Mouse (Mus musculus): Measurements from ENCODE around the gene Mea1. TPM values are rescaled to one million over a fixed set of nuclear protein-coding genes. Genes with fewer than 3 reads are reported as not detected.

Mea1 gene
- total and polyA plus RNA-seq, 2 experiments from 2014 or later = 124 to 280 TPM

DNA sequence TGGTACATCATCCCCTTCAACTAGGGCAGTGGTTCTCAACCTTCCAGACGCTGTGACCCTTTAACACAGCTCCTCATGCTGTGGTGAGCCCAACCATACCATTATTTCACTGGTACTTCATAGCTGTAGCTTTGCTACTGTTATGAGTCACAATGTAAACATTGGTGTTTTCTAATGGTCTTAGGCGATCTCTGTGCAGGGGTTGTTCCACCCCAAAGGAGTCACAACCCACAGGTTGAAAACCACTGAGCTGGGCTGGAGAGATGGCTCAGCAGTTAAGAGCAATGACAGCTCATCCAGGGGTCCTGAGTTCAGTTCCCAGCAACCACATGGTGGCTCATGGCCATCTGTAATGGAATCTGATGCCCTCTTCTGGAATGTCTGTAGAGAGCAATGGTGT lies 12.8 kb downstream of the Mea1 start:
- Histone ChIP-seq H3K27ac (ENCODE audit: low read depth, low read length) (no peak overlapping the region), H3K27me3 (ENCODE audit: insufficient read depth, low read length) (no peaks in the 10 kb centered on the region), H3K9me3 (ENCODE audit: low read length) (no peaks in the 10 kb centered on the region), H3K4me1 (ENCODE audit: insufficient read depth) (no peaks in the 10 kb centered on the region), H3K9ac (no peak overlapping the region), H3K4me3 (ENCODE audit: low read depth, low read length) (no peak overlapping the region), H3K36me3 (ENCODE audit: insufficient read depth) (peaks cover 14% of the 10 kb centered on the region), H3K4me2 (ENCODE audit: low read depth) (no peak overlapping the region)
- DNase-seq (no peak), ATAC-seq (no peak)
- 97% methylated on average over 2 of the region's 2 CpGs for WGBS
- no peak for TF ChIP-seq CTCF (IDR thresholded peaks at IDR 0.05; ENCODE audit: low read depth)

DNA sequence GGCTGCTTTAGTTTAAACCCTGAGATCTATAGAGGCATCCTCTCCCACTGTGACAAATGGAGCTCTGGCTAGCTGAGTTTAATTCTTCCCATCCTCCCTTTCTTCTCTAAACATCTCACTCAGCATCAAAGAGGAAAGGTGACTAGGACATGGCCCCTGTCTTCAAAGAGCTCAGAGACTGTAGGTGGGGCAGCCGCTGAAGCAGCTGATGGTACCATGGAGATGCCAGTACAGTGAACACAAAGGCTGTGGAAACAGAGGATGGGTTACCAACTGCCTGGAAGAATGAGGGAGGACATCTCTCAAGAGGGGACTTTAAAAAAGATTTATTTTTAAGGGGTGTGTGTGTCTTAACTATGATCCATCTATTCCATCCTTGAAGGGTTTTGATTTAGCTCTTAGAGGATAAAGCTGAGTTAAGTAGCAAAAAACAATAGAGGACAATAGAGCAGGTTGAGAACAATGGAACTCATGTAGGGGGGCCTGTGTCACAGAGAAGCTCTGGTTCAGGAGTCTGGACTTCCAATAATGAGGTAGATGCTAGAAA lies 16.0 kb downstream of the Mea1 start:
- peaks cover 16% of the 10 kb centered on the region for H3K36me3 ChIP-seq (ENCODE audit: insufficient read depth)
- no peaks in the 10 kb centered on the region for H3K9me3 ChIP-seq (ENCODE audit: low read length)
- 74% methylated on average over 1 of the region's 1 CpGs for WGBS
- DNase-seq (no peak), ATAC-seq (no peak)
- no peak overlapping the region for H3K4me3 ChIP-seq (ENCODE audit: low read depth, low read length)
- no peaks in the 10 kb centered on the region for H3K4me1 ChIP-seq (ENCODE audit: insufficient read depth)
- no peak overlapping the region for H3K9ac ChIP-seq
- H3K27ac ChIP-seq (ENCODE audit: low read depth, low read length) = no peak overlapping the region
- TF ChIP-seq CTCF (IDR thresholded peaks at IDR 0.05; ENCODE audit: low read depth) = no peak
- no peaks in the 10 kb centered on the region for H3K27me3 ChIP-seq (ENCODE audit: insufficient read depth, low read length)
- H3K4me2 ChIP-seq (ENCODE audit: low read depth) = no peak overlapping the region

DNA sequence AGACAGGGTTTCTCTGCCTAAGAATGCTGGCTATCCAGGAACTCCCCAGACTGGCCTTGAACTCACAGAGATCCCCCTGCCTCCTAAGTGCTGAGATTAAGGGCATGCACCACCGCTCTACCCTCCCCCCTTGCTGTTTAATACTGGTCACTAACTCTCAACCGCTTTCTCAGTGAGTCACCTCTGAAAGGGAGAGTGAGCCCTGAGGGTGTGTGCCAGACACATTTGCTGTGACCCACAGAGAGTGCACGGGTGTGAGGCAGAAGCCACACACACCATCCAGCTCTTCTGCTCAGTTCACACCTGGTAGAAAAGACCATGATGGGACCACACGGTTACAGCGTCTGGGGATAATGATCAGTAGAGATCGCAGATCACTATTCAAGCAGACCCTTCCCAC lies 19.9 kb downstream of the Mea1 start:
- Histone ChIP-seq H3K4me1 (ENCODE audit: insufficient read depth) (peaks cover 6% of the 10 kb centered on the region), H3K9ac (no peak overlapping the region), H3K4me3 (ENCODE audit: low read depth, low read length) (no peak overlapping the region), H3K27ac (ENCODE audit: low read depth, low read length) (no peak overlapping the region), H3K4me2 (ENCODE audit: low read depth) (no peak overlapping the region), H3K9me3 (ENCODE audit: low read length) (no peaks in the 10 kb centered on the region), H3K27me3 (ENCODE audit: insufficient read depth, low read length) (no peaks in the 10 kb centered on the region), H3K36me3 (ENCODE audit: insufficient read depth) (peaks cover 13% of the 10 kb centered on the region)
- no peak for ATAC-seq
- DNase-seq = no peak
- TF ChIP-seq CTCF (IDR thresholded peaks at IDR 0.05; ENCODE audit: low read depth) = no peak
- WGBS = 91% methylated on average over 6 of the region's 6 CpGs

DNA sequence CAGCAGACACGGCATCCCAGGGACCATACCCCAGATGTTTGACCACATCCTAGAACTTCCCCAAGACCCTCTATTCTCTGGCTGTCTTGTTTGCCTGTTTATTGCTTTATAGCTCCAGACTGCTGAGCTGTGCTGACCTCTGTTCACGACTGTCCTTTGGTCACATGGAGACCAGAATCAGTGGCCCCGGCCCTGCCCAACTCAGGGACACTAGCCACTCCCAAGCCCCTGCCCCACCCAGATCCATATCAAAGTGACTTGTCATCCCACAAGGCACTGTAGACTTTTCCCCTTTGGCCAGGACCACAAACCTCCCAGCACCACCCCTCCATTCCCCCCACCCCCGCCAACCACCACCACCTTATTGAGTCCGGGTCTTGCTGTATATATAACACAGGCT lies 20.7 kb downstream of the Mea1 start:
- WGBS = 90% methylated on average over 5 of the region's 5 CpGs
- H3K9me3 ChIP-seq (ENCODE audit: low read length) = no peaks in the 10 kb centered on the region
- no peak overlapping the region for H3K4me3 ChIP-seq (ENCODE audit: low read depth, low read length)
- no peak for TF ChIP-seq CTCF (IDR thresholded peaks at IDR 0.05; ENCODE audit: low read depth)
- H3K36me3 ChIP-seq (ENCODE audit: insufficient read depth) = peaks cover 13% of the 10 kb centered on the region
- no peak for DNase-seq
- H3K27ac ChIP-seq (ENCODE audit: low read depth, low read length) = no peak overlapping the region
- no peak for ATAC-seq
- H3K4me2 ChIP-seq (ENCODE audit: low read depth) = no peak overlapping the region
- peaks cover 12% of the 10 kb centered on the region for H3K4me1 ChIP-seq (ENCODE audit: insufficient read depth)
- H3K27me3 ChIP-seq (ENCODE audit: insufficient read depth, low read length) = no peaks in the 10 kb centered on the region
- H3K9ac ChIP-seq = no peak overlapping the region

DNA sequence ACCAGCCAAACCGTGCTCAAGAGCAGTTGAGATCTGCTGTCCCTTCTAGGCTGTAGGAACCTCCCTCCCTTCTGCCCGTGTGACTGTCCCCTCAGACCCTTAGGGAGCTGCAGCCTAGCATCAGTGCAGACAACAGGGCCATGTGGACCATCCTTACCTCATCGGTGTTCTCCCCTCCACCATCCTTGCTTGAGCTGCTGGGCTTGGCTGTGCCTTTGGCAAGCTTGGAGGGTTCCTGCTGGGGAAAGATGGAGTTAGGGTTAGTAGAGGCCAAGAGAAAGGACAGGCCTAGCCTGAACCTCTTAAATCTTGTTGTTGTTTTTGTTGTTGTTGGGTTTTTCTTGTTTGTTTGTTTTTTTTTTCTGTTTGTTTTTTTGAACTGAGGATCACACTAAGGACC lies 21.3 kb downstream of the Mea1 start:
- Histone ChIP-seq H3K4me2 (ENCODE audit: low read depth) (no peak overlapping the region), H3K27ac (ENCODE audit: low read depth, low read length) (no peak overlapping the region), H3K4me1 (ENCODE audit: insufficient read depth) (peaks cover 12% of the 10 kb centered on the region), H3K27me3 (ENCODE audit: insufficient read depth, low read length) (no peaks in the 10 kb centered on the region), H3K36me3 (ENCODE audit: insufficient read depth) (peaks cover 13% of the 10 kb centered on the region), H3K4me3 (ENCODE audit: low read depth, low read length) (no peak overlapping the region), H3K9me3 (ENCODE audit: low read length) (no peaks in the 10 kb centered on the region), H3K9ac (no peak overlapping the region)
- DNase-seq = no peak
- no peak for ATAC-seq
- 99% methylated on average over 3 of the region's 3 CpGs for WGBS
- no peak for TF ChIP-seq CTCF (IDR thresholded peaks at IDR 0.05; ENCODE audit: low read depth)

DNA sequence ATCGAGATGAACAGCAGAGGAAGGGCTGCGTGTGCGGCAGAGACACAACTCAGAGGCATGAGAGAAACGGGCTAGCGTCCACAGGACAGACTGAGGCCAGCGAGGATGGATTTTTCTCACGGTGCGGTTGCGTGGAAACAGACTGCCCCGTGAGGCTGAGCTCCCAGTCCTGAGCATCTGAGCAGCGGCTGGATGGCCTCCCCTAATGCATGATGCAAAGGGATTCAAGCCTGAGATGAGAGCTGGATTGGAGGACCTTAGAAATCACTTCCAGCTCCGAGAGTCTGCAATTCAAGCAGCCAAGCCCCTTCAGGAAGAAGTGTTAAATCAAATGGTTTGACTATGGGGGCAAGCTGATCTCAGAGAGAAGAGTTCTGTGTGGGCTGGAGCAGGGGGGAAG lies 22.9 kb downstream of the Mea1 start:
- WGBS = 72% methylated on average over 12 of the region's 12 CpGs
- DNase-seq (no peak), ATAC-seq (no peak)
- H3K9me3 ChIP-seq (ENCODE audit: low read length) = no peaks in the 10 kb centered on the region
- peak overlapping the region; percentile 5; the same call in 1 of the 2 replicates for H3K4me2 ChIP-seq (ENCODE audit: low read depth)
- H3K36me3 ChIP-seq (ENCODE audit: insufficient read depth) = peaks cover 13% of the 10 kb centered on the region
- no peak for TF ChIP-seq CTCF (IDR thresholded peaks at IDR 0.05; ENCODE audit: low read depth)
- H3K27me3 ChIP-seq (ENCODE audit: insufficient read depth, low read length) = no peaks in the 10 kb centered on the region
- H3K9ac ChIP-seq = 0 out of 2 replicates have a peak overlapping the region, but pooled peaks have one; percentile 28
- peaks cover 12% of the 10 kb centered on the region for H3K4me1 ChIP-seq (ENCODE audit: insufficient read depth)
- H3K27ac ChIP-seq (ENCODE audit: low read depth, low read length) = no peak overlapping the region
- no peak overlapping the region for H3K4me3 ChIP-seq (ENCODE audit: low read depth, low read length)

DNA sequence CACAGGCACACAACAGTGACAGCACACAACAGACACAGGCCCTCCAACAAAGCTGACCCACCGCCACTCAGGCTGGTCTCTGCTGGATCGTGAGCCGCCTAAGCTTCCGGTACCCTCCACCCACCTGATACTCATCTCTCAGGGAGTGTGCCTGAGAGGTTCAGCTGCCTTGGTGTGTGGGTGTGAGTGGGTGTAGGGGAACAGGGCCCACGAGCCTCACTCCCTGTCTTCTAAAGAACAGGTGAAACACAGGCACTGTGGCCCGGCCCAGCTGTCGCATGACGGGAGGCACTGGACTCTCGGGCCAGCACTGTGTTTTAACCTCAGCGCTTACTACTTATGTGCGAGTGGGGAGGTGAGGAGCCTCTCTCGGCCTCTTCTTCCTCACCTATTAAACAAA lies 23.5 kb downstream of the Mea1 start:
- Histone ChIP-seq H3K4me3 (ENCODE audit: low read depth, low read length) (no peak overlapping the region), H3K36me3 (ENCODE audit: insufficient read depth) (peaks cover 13% of the 10 kb centered on the region), H3K27me3 (ENCODE audit: insufficient read depth, low read length) (no peaks in the 10 kb centered on the region), H3K4me2 (ENCODE audit: low read depth) (peak overlapping the region; percentile 5; the same call in 1 of the 2 replicates), H3K9ac (no peak overlapping the region), H3K4me1 (ENCODE audit: insufficient read depth) (peaks cover 12% of the 10 kb centered on the region), H3K9me3 (ENCODE audit: low read length) (no peaks in the 10 kb centered on the region), H3K27ac (ENCODE audit: low read depth, low read length) (no peak overlapping the region)
- TF ChIP-seq CTCF (IDR thresholded peaks at IDR 0.05; ENCODE audit: low read depth) = no peak
- ATAC-seq (no peak), DNase-seq (no peak)
- WGBS = 84% methylated on average over 12 of the region's 12 CpGs
